Mouse (Mus musculus) embryonic facial prominence, embryonic 11.5 days (tissue): Measurements from ENCODE around the gene Ssh2. TPM values are rescaled to one million over a fixed set of nuclear protein-coding genes. Genes with fewer than 3 reads are reported as not detected.

Source experiments
- ATAC-seq: fragments of 200-750 bp; cut with Nextera tagmentation; replicated peaks from 2 replicates; pipeline ENCODE4 v1.8.0; 2017; ENCODE audit warnings: low read depth; ENCODE audit not compliant: insufficient number of reproducible peaks, low FRiP score, low TSS enrichment
- DNase-seq: peaks from one replicate; pipeline ENCODE4 v3.0.0-alpha.2; 2015; ENCODE audit warnings: low spot score
- H3K27ac ChIP-seq: fragments of 300-500 bp; sonication (generic); replicated peaks from 2 replicates; pipeline ENCODE4 v1.5.1; 2014; ENCODE audit warnings: mild to moderate bottlenecking, low read depth, low read length, control low read depth
- H3K27me3 ChIP-seq: fragments of 300-500 bp; sonication (generic); 2 replicates; pipeline ENCODE4 v1.6.1; 2014; ENCODE audit warnings: mild to moderate bottlenecking, low read length, moderate library complexity, mixed read lengths; ENCODE audit not compliant: control insufficient read depth, insufficient read depth
- H3K36me3 ChIP-seq: fragments of 300-500 bp; sonication (generic); replicated peaks from 2 replicates; pipeline ENCODE4 v1.6.1; 2014; ENCODE audit warnings: low read depth, mild to moderate bottlenecking, low read length, moderate library complexity, mixed read lengths; ENCODE audit not compliant: control insufficient read depth, insufficient read depth
- H3K4me1 ChIP-seq: fragments of 300-500 bp; sonication (generic); 2 replicates; pipeline ENCODE4 v1.6.1; 2014; ENCODE audit warnings: low read length, mixed read lengths; ENCODE audit not compliant: control insufficient read depth, insufficient read depth
- H3K4me2 ChIP-seq: fragments of 300-500 bp; sonication (generic); 2 replicates; pipeline ENCODE4 v1.6.1; 2014; ENCODE audit warnings: low read depth, mild to moderate bottlenecking, control low read depth, low read length, moderate library complexity
- H3K4me3 ChIP-seq: fragments of 300-500 bp; sonication (generic); 2 replicates; pipeline ENCODE4 v1.5.1; 2014; ENCODE audit warnings: low read depth, low read length, control low read depth
- H3K9ac ChIP-seq: fragments of 300-500 bp; sonication (generic); replicated peaks from 2 replicates; pipeline ENCODE4 v1.6.1; 2014; ENCODE audit warnings: mild to moderate bottlenecking, control low read depth, low read length
- H3K9me3 ChIP-seq: fragments of 300-500 bp; sonication (generic); replicated peaks from 2 replicates; pipeline ENCODE4 v1.6.1; 2016; ENCODE audit warnings: mild to moderate bottlenecking, low read length, inconsistent platforms, mixed read lengths; ENCODE audit not compliant: control insufficient read depth
- WGBS: fragments of 180-500 bp; shearing (Covaris S2); extraction: QIAGEN DNeasy Blood & Tissue Kit; methylation state at CpG from one replicate; pipeline ENCODE4 v1.1.7; 2014; 5-methylcytosine and 5-hydroxymethylcytosine counted together
- polyA plus RNA-seq: library from polyadenylated mRNA; unstranded; fragments of >200 nt; fragmentation: Nextera tagmentation; extraction: Ambion mirVana; gene quantifications from 2 replicates; pipeline ENCODE4 v1.2.1, GENCODE M21; 2014

Ssh2 gene
- polyA plus RNA-seq, 1 experiment from 2014 or later: 10.0 TPM

DNA sequence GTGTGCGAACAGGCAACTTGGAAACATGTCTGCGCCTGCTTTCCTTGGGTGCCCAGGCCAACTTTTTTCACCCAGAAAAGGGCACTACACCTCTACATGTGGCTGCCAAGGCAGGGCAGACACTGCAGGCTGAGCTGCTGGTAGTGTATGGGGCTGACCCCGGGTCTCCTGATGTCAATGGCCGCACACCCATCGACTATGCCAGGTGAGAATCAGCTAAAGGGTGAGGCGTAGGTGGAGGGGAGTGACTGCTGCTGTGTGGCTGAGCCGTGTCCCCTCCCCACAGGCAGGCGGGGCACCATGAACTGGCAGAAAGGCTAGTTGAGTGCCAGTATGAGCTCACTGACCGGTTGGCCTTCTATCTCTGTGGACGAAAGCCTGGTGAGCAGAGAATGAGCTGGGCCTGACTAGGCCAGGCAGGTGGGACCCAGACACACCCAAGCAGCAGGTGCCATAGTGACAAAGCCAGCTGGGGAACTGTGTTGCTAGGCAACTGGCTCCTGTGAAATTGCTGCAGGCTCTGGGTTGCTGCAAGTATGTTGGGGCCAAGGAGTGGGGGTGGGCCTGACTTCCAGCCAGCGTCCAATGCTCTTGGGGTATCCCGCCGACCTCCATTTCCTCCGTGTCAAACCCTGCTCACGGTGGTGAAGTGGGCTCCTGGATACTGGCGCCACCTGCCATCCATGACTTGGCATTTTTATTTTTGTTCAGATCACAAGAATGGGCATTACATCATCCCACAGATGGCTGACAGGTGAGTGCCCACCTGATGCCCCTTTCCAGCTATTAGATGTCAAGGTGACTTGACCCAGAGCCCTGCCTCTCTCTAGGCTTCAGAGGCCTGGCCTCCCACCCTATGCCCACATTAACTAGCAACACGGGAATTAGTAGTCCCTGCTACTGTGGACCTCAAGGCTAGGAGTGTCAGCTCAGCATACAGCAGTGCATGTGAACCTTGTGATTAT lies 284.6 kb downstream of the Ssh2 start:
- H3K9ac ChIP-seq: no peak overlapping the region
- H3K27ac ChIP-seq: no peak overlapping the region
- no peaks in the 10 kb centered on the region for H3K9me3 ChIP-seq
- peaks cover 3% of the 10 kb centered on the region for H3K4me1 ChIP-seq
- no peaks in the 10 kb centered on the region for H3K27me3 ChIP-seq
- H3K36me3 ChIP-seq: peaks cover 14% of the 10 kb centered on the region
- ATAC-seq (no peak), DNase-seq (no peak)
- WGBS: 84% methylated on average over 17 of the region's 17 CpGs
- no peak overlapping the region for H3K4me3 ChIP-seq
- H3K4me2 ChIP-seq: no peak overlapping the region

DNA sequence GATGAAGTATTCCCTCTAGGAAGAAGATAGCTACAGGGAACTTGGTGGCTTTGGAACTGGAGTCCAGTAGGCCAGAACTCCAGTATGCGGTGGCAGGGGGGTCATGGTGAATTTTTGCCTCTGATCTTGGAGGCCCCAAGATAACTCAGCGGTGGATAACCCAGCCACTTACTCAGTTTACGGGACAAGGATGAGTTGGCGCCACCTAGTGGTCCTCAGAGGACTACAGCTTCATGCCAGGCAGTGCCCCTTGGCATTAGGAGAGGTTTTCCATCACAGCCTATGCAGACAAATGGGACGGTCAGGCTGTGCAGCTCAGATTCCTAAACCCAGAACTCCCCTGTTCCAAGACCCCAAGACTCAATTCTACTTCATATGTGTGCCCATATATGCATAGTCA lies 285.3 kb downstream of the Ssh2 start:
- H3K27me3 ChIP-seq: no peaks in the 10 kb centered on the region
- H3K36me3 ChIP-seq: peaks cover 15% of the 10 kb centered on the region
- H3K27ac ChIP-seq: no peak overlapping the region
- ATAC-seq: no peak
- no peak overlapping the region for H3K4me3 ChIP-seq
- peak; percentile 83 for DNase-seq
- no peak overlapping the region for H3K9ac ChIP-seq
- peaks cover 3% of the 10 kb centered on the region for H3K4me1 ChIP-seq
- no peaks in the 10 kb centered on the region for H3K9me3 ChIP-seq
- WGBS: 32% methylated on average over 5 of the region's 5 CpGs
- no peak overlapping the region for H3K4me2 ChIP-seq

DNA sequence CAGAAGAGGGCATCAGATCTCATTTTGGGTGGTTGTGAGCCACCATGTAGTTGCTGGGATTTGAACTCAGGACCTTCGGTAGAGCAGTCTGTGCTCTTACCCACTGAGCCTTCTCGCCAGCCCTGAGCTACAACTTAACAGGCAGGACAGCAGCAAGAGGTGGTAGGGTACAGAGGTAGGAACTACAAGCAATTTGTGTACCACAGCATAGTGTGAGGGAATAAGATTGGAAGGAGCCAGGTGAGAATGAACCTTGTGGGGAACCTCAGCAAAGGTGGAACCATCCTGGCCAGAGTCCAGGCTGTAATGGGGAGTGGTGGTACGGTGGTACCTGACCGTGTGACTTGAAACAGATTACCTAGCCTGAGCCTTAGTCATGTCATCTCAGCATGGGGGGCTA lies 285.9 kb downstream of the Ssh2 start:
- Histone ChIP-seq H3K4me2 (no peak overlapping the region), H3K4me1 (peaks cover 3% of the 10 kb centered on the region), H3K27ac (no peak overlapping the region), H3K9me3 (no peaks in the 10 kb centered on the region), H3K9ac (no peak overlapping the region), H3K27me3 (no peaks in the 10 kb centered on the region), H3K36me3 (peaks cover 20% of the 10 kb centered on the region), H3K4me3 (no peak overlapping the region)
- WGBS: 91% methylated on average over 4 of the region's 4 CpGs
- no peak for ATAC-seq
- DNase-seq: no peak

DNA sequence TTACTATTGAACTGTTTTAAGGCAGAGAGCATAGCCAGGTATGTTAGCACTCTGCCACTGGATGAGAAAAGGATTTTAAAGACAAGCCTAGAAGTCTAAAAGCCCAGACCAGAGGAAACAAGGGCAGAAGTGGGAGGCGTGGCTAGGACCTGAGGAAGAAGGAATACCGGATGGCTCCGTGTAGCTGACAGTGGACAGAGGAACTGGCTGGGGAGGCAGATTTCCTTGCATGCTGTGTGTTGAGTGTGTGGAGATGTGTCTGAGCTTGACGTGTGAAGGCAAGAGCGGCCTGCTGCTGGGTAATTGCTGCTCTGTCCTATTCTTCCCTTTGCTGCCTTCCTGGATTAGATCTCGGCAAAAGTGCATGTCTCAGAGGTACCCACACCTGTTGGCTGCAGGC lies 286.4 kb downstream of the Ssh2 start:
- WGBS: 87% methylated on average over 6 of the region's 6 CpGs
- H3K4me1 ChIP-seq: peaks cover 3% of the 10 kb centered on the region; the same call in 1 of the 2 replicates
- DNase-seq: no peak
- H3K27me3 ChIP-seq: no peaks in the 10 kb centered on the region
- no peak overlapping the region for H3K27ac ChIP-seq
- ATAC-seq: no peak
- no peaks in the 10 kb centered on the region for H3K9me3 ChIP-seq
- H3K4me3 ChIP-seq: no peak overlapping the region
- no peak overlapping the region for H3K4me2 ChIP-seq
- H3K9ac ChIP-seq: no peak overlapping the region
- peaks cover 22% of the 10 kb centered on the region for H3K36me3 ChIP-seq

DNA sequence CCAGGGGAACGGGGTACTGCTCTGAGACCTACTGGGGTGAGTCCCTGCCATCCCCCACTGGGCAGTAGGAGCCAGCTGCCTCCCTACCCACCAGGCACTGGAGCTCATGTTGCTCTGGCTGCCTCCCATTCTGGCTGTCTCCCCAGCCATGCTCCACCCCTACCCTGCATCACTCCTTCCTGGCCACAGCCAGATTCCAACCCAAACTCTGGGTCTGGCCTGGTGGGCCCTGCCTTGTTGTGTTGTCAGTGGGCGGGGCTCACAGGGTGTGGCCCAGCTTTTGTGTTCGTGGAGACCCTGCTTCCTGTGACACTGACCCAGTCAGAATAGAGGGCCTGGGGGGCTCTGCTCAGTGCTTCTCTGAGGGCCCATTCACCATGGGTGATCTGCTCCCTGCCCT lies 287.4 kb downstream of the Ssh2 start:
- Histone ChIP-seq H3K27ac (no peak overlapping the region), H3K4me3 (no peak overlapping the region), H3K4me2 (no peak overlapping the region), H3K27me3 (no peaks in the 10 kb centered on the region), H3K9me3 (no peaks in the 10 kb centered on the region), H3K9ac (no peak overlapping the region), H3K4me1 (peaks cover 3% of the 10 kb centered on the region; the same call in 1 of the 2 replicates), H3K36me3 (peaks cover 25% of the 10 kb centered on the region)
- DNase-seq (no peak), ATAC-seq (no peak)
- 65% methylated on average over 3 of the region's 3 CpGs for WGBS

DNA sequence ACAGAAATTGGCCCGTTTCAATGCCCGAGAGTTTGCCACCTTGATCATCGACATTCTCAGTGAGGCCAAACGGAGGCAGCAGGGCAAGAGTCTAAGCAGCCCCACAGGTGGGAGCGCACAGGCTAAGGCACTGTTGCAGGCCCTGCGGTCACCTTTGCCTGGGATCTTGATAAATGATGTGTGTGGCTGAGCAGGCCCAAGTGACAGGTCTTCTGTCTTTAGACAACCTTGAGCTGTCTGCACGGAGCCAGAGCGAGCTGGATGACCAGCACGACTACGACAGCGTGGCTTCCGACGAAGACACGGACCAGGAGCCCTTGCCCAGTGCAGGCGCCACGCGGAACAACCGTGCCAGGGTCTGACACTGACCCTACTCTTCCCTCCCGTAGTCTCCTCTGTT lies 288.3 kb downstream of the Ssh2 start:
- H3K9me3 ChIP-seq: no peaks in the 10 kb centered on the region
- H3K4me1 ChIP-seq: peaks cover 3% of the 10 kb centered on the region; the same call in 1 of the 2 replicates
- peaks cover 23% of the 10 kb centered on the region for H3K36me3 ChIP-seq
- no peak overlapping the region for H3K27ac ChIP-seq
- no peak overlapping the region for H3K4me3 ChIP-seq
- H3K4me2 ChIP-seq: no peak overlapping the region
- DNase-seq (no peak), ATAC-seq (no peak)
- H3K9ac ChIP-seq: no peak overlapping the region
- no peaks in the 10 kb centered on the region for H3K27me3 ChIP-seq
- 92% methylated on average over 19 of the region's 19 CpGs for WGBS

DNA sequence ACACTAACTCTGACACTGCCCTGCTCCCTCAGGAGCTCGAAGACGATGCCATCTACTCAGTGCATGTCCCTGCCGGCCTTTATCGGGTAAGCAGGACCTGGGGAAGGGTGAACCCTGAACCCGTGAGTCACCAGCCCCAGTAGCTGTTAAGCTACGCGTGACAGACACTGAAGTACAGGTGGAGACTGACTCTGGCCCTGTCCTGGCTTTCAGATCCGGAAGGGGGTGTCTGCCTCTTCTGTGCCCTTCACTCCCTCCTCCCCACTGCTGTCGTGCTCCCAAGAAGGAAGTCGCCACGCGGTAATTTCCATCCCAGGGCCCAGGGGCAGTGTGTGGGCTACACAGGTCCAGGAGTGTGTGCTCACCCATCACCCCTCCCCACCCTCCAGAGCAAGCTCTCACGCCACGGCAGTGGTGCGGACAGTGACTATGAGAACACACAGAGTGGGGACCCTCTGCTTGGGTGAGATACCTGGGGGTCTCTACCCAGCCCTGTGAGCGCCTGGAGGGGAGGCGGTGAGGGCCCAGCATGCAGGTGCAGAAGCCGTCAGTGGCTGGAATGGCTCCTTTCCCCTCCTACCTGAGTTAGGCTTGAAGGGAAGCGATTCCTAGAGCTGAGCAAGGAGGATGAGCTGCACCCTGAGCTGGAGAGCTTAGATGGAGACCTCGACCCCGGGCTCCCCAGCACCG lies 289.3 kb downstream of the Ssh2 start:
- no peak for ATAC-seq
- Histone ChIP-seq H3K36me3 (peaks cover 22% of the 10 kb centered on the region), H3K27me3 (no peaks in the 10 kb centered on the region), H3K4me1 (peaks cover 3% of the 10 kb centered on the region; the same call in 1 of the 2 replicates), H3K4me2 (no peak overlapping the region), H3K27ac (no peak overlapping the region), H3K9me3 (no peaks in the 10 kb centered on the region), H3K4me3 (no peak overlapping the region), H3K9ac (no peak overlapping the region)
- DNase-seq: no peak
- WGBS: 88% methylated on average over 22 of the region's 22 CpGs

DNA sequence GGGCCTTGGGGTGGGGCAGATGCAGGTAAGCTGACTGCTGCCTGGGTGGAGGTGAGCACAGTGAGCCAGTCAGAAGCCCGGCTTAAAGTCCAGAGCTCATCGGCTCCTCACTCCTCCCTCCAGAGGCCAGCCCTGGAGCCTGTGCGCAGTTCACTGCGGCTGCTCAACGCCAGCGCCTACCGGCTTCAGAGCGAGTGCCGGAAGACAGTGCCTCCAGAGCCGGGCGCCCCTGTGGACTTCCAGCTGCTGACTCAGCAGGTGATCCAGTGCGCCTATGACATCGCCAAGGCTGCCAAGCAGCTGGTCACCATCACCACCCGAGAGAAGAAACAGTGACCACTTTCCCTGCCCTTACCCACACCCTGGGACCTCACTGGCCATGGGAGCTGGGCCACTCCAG lies 290.2 kb downstream of the Ssh2 start:
- peaks cover 20% of the 10 kb centered on the region for H3K36me3 ChIP-seq
- no peak for DNase-seq

More for the DNA sequence above, 290.2 kb downstream of the Ssh2 start:
- H3K4me3 ChIP-seq: no peak overlapping the region
- no peak overlapping the region for H3K27ac ChIP-seq
- H3K9ac ChIP-seq: no peak overlapping the region
- WGBS: 89% methylated on average over 14 of the region's 14 CpGs
- no peaks in the 10 kb centered on the region for H3K9me3 ChIP-seq
- no peaks in the 10 kb centered on the region for H3K4me1 ChIP-seq
- ATAC-seq: no peak
- no peaks in the 10 kb centered on the region for H3K27me3 ChIP-seq
- H3K4me2 ChIP-seq: no peak overlapping the region
